Mouse (Mus musculus) ES-E14 (cell line): ENCODE results near the gene Gulp1. TPM values are rescaled to one million over a fixed set of nuclear protein-coding genes. Genes with fewer than 3 reads are reported as not detected.

Experiments used
- DNase-seq: peaks from one replicate; pipeline ENCODE4 v3.0.0-alpha.2; 2013; ENCODE audit warnings: low read depth, low spot score
- H3K27ac ChIP-seq: 2 replicates; pipeline ENCODE4 v1.5.1; 2012; ENCODE audit warnings: low read depth, mild to moderate bottlenecking, low read length, moderate library complexity, mixed read lengths; ENCODE audit not compliant: poor library complexity, insufficient read depth, severe bottlenecking
- H3K36me3 ChIP-seq: 2 replicates; pipeline ENCODE4 v1.6.1; 2012; ENCODE audit warnings: mild to moderate bottlenecking, low read length, moderate library complexity, mixed read lengths; ENCODE audit not compliant: control insufficient read depth, poor library complexity, insufficient read depth, severe bottlenecking
- H3K4me1 ChIP-seq, 2 experiments: fragments of 150-350 bp in 1 of 2; sonication (generic) in 1 of 2; 2 replicates each; pipeline ENCODE4 v1.6.1; 2012; ENCODE audit warnings: low read length in 2 of 2, mild to moderate bottlenecking in 1 of 2, mixed read lengths in 1 of 2; ENCODE audit not compliant: control insufficient read depth in 2 of 2, insufficient read depth in 2 of 2, poor library complexity in 1 of 2
- H3K4me3 ChIP-seq, 2 experiments: fragments of 150-350 bp in 1 of 2; sonication (generic) in 1 of 2; 2 replicates each; pipeline ENCODE4 v1.5.1; 2012; ENCODE audit warnings: low read length in 2 of 2, low read depth in 1 of 2, mild to moderate bottlenecking in 1 of 2, mixed read lengths in 1 of 2; ENCODE audit not compliant: insufficient read depth in 1 of 2, poor library complexity in 1 of 2, severe bottlenecking in 1 of 2
- H3K9ac ChIP-seq: 2 replicates; pipeline ENCODE4 v1.6.1; 2012; ENCODE audit warnings: low read depth, mild to moderate bottlenecking, low read length, mixed read lengths; ENCODE audit not compliant: poor library complexity, insufficient read depth, severe bottlenecking
- H3K9me3 ChIP-seq: fragments of 150-350 bp; sonication (generic); 2 replicates; pipeline ENCODE4 v1.6.1; 2012; ENCODE audit warnings: low read depth, mild to moderate bottlenecking, low read length; ENCODE audit not compliant: control insufficient read depth, insufficient read depth
- CHD2 ChIP-seq: IDR thresholded peaks from 2 replicates; pipeline ENCODE4 v1.6.1; 2014; ENCODE audit warnings: mild to moderate bottlenecking, low read depth, low read length, inconsistent platforms
- HCFC1 ChIP-seq: IDR thresholded peaks from 2 replicates; pipeline ENCODE4 v1.6.1; 2012; ENCODE audit warnings: low read length, inconsistent platforms, borderline replicate concordance; ENCODE audit not compliant: insufficient read depth
- MAFK ChIP-seq: IDR thresholded peaks from 2 replicates; pipeline ENCODE4 v1.6.1; 2014; ENCODE audit warnings: mild to moderate bottlenecking, low read depth, low read length, inconsistent platforms; ENCODE audit not compliant: insufficient read depth
- ZC3H11A ChIP-seq: IDR thresholded peaks from 2 replicates; pipeline ENCODE4 v1.6.1; 2012; ENCODE audit warnings: low read depth, mild to moderate bottlenecking, inconsistent platforms, low read length, borderline replicate concordance
- ZNF384 ChIP-seq: IDR thresholded peaks from 2 replicates; pipeline ENCODE4 v1.6.1; 2012; ENCODE audit warnings: low read depth, low read length, inconsistent platforms
- in situ Hi-C, 2 experiments: fragments of 600-800 bp; cut with MboI; formaldehyde crosslinking; loops; one replicate each; pipeline ENCODE4 v1.15.1; 2025; ENCODE audit warnings: low sequenced_read_pairs in 2 of 2, inconsistent platforms in 1 of 2; ENCODE audit not compliant: unreplicated experiment in 2 of 2
- total RNA-seq: library from RNA; depleted of rRNA; stranded (reverse); fragments of 300-350 nt; gene quantifications from 2 replicates; pipeline ENCODE4 v1.2.3, GENCODE M21; 2012

The Gulp1 gene
- total RNA-seq, 1 experiment: 3.7 TPM

- Histone ChIP-seq H3K9me3 (no peaks in the 10 kb centered on the region), H3K4me3 (no peak overlapping the region), H3K9ac (no peak overlapping the region), H3K36me3 (no peaks in the 10 kb centered on the region), H3K4me1 (peaks cover 0 to 2% of the 10 kb centered on the region in 2 experiments; a peak in 1 of 4 replicates), H3K27ac (no peak overlapping the region)
- in situ Hi-C loops: no loop called here
- DNase-seq: no peak
- TF ChIP-seq CHD2 (no peak), HCFC1 (no peak), MAFK (no peak), ZC3H11A (no peak), ZNF384 (no peak)
Observed at GRCm38 (mm10) chr1:44567431-44567830, 16.1 kb downstream of the Gulp1 start.

- Histone ChIP-seq H3K9me3 (no peaks in the 10 kb centered on the region), H3K4me1 (peaks cover 0 to 2% of the 10 kb centered on the region in 2 experiments; a peak in 1 of 4 replicates), H3K4me3 (no peak overlapping the region), H3K9ac (no peak overlapping the region), H3K27ac (no peak overlapping the region), H3K36me3 (no peaks in the 10 kb centered on the region)
- no peak for TF ChIP-seq ZC3H11A
- no peak for TF ChIP-seq MAFK
- TF ChIP-seq HCFC1: no peak
- no peak for TF ChIP-seq CHD2
- no peak for TF ChIP-seq ZNF384
- in situ Hi-C loops: no loop called here
- DNase-seq: no peak
Observed at GRCm38 (mm10) chr1:44568296-44568695, 17.0 kb downstream of the Gulp1 start.

- TF ChIP-seq MAFK (no peak), ZNF384 (no peak), CHD2 (no peak), HCFC1 (no peak), ZC3H11A (no peak)
- no peaks in the 10 kb centered on the region for H3K4me1 ChIP-seq
- H3K4me3 ChIP-seq: no peak overlapping the region
- H3K27ac ChIP-seq: no peak overlapping the region
- DNase-seq: no peak
- in situ Hi-C loops: no loop called here
- H3K9ac ChIP-seq: no peak overlapping the region
- no peaks in the 10 kb centered on the region for H3K9me3 ChIP-seq
- H3K36me3 ChIP-seq: no peaks in the 10 kb centered on the region
Observed at GRCm38 (mm10) chr1:44576001-44576400, 24.7 kb downstream of the Gulp1 start.

GRCm38 (mm10) chr1:44576610-44577009 is 25.3 kb downstream of the Gulp1 start:
- Histone ChIP-seq H3K27ac (no peak overlapping the region), H3K9ac (no peak overlapping the region), H3K36me3 (no peaks in the 10 kb centered on the region), H3K4me1 (no peaks in the 10 kb centered on the region), H3K4me3 (no peak overlapping the region), H3K9me3 (no peaks in the 10 kb centered on the region)
- no peak for DNase-seq
- no peak for TF ChIP-seq MAFK
- TF ChIP-seq ZNF384: no peak
- TF ChIP-seq ZC3H11A: no peak
- TF ChIP-seq CHD2: no peak
- no peak for TF ChIP-seq HCFC1
- in situ Hi-C loops: no loop called here

- DNase-seq: no peak
- no peak overlapping the region for H3K27ac ChIP-seq
- no peaks in the 10 kb centered on the region for H3K4me1 ChIP-seq
- H3K9me3 ChIP-seq: no peaks in the 10 kb centered on the region
- TF ChIP-seq CHD2 (no peak), ZC3H11A (no peak), HCFC1 (no peak), MAFK (no peak), ZNF384 (no peak)
- no peak overlapping the region for H3K4me3 ChIP-seq
- H3K36me3 ChIP-seq: no peaks in the 10 kb centered on the region
- H3K9ac ChIP-seq: no peak overlapping the region
- in situ Hi-C loops: no loop called here
Observed at GRCm38 (mm10) chr1:44580390-44580789, 29.1 kb downstream of the Gulp1 start.
